Mouse (Mus musculus) intestine, embryonic 14.5 days (tissue): ENCODE measurements at regions not wholly inside any gene's neighbourhood (a gene's known extent, or its start where the extent isn't known, plus 50 kb on each side); places are given as distances from the start of the nearest gene placed in this dataset.

Source experiments
- ATAC-seq: fragments of 200-750 bp; cut with Nextera tagmentation; replicated peaks from 2 replicates; pipeline ENCODE4 v1.8.0; 2017; ENCODE audit warnings: low read depth, moderate number of reproducible peaks, moderate TSS enrichment, moderate library complexity; ENCODE audit not compliant: low FRiP score, low TSS enrichment
- DNase-seq: peaks from one replicate; pipeline ENCODE4 v3.0.0-alpha.2; 2018; ENCODE audit warnings: low spot score
- H3K27ac ChIP-seq: fragments of 300-500 bp; sonication (generic); 2 replicates; pipeline ENCODE4 v1.5.1; 2014; ENCODE audit warnings: low read depth, mild to moderate bottlenecking, control low read depth
- H3K27me3 ChIP-seq: fragments of 300-500 bp; sonication (generic); replicated peaks from 2 replicates; pipeline ENCODE4 v1.6.1; 2014; ENCODE audit warnings: low read length, control low read depth; ENCODE audit not compliant: control insufficient read depth, insufficient read depth
- H3K36me3 ChIP-seq: fragments of 300-500 bp; sonication (generic); 2 replicates; pipeline ENCODE4 v1.6.1; 2014; ENCODE audit warnings: low read length, control low read depth; ENCODE audit not compliant: control insufficient read depth, insufficient read depth
- H3K4me1 ChIP-seq: fragments of 300-500 bp; sonication (generic); replicated peaks from 2 replicates; pipeline ENCODE4 v1.6.1; 2014; ENCODE audit warnings: low read length, control low read depth, mixed read lengths; ENCODE audit not compliant: control insufficient read depth, insufficient read depth
- H3K4me2 ChIP-seq: fragments of 300-500 bp; sonication (generic); 2 replicates; pipeline ENCODE4 v1.6.1; 2014; ENCODE audit warnings: low read length
- H3K4me3 ChIP-seq: fragments of 300-500 bp; sonication (generic); 2 replicates; pipeline ENCODE4 v1.5.1; 2014; ENCODE audit warnings: low read depth, low read length, control low read depth, mixed read lengths
- H3K9ac ChIP-seq: fragments of 300-500 bp; sonication (generic); 2 replicates; pipeline ENCODE4 v1.6.1; 2014; ENCODE audit warnings: mild to moderate bottlenecking, low read length
- H3K9me3 ChIP-seq: fragments of 300-500 bp; sonication (generic); 2 replicates; pipeline ENCODE4 v1.6.1; 2016; ENCODE audit warnings: low read length, control low read depth; ENCODE audit not compliant: control insufficient read depth
- WGBS: fragments of 180-500 bp; shearing (Covaris S2); extraction: QIAGEN DNeasy Blood & Tissue Kit; methylation state at CpG from one replicate; pipeline ENCODE4 v1.1.7; 2014; 5-methylcytosine and 5-hydroxymethylcytosine counted together

DNA sequence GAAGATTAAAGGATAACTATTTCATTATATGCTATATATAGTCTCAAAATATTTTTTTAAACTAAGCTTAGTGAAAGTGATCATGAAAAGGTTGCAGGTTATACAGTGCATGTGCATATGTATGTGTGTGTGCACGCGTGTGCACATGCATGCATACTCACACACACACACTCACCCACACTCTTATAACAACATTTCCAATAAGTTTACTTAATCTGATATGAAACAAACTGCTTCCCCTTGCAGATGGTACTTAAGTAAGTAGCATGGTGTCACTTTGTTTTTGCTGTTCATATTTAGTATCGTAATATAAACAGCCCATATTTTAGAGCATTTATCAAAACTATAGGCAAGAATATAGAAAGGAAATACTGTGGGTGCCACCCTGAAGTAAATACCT lies 275.0 kb downstream of the Gm5447 start:
- no peaks in the 10 kb centered on the region for H3K27me3 ChIP-seq
- no peak for DNase-seq

GRCm38 (mm10) chr13:31249525-31249924 lies 275.5 kb downstream of the Gm5447 start:
- Histone ChIP-seq H3K4me3 (no peak overlapping the region), H3K9ac (no peak overlapping the region), H3K4me1 (no peaks in the 10 kb centered on the region), H3K36me3 (no peaks in the 10 kb centered on the region), H3K27ac (no peak overlapping the region), H3K4me2 (no peak overlapping the region), H3K9me3 (no peaks in the 10 kb centered on the region), H3K27me3 (no peaks in the 10 kb centered on the region)
- no peak for DNase-seq
- WGBS = 60% methylated on average over 5 of the region's 5 CpGs
- no peak for ATAC-seq

More for the DNA sequence above, 275.0 kb downstream of the Gm5447 start:
- Histone ChIP-seq H3K4me3 (no peak overlapping the region), H3K4me2 (no peak overlapping the region), H3K9me3 (no peaks in the 10 kb centered on the region), H3K4me1 (no peaks in the 10 kb centered on the region), H3K36me3 (no peaks in the 10 kb centered on the region), H3K9ac (no peak overlapping the region), H3K27ac (no peak overlapping the region)
- WGBS = 93% methylated on average over 3 of the region's 3 CpGs
- no peak for ATAC-seq

DNA sequence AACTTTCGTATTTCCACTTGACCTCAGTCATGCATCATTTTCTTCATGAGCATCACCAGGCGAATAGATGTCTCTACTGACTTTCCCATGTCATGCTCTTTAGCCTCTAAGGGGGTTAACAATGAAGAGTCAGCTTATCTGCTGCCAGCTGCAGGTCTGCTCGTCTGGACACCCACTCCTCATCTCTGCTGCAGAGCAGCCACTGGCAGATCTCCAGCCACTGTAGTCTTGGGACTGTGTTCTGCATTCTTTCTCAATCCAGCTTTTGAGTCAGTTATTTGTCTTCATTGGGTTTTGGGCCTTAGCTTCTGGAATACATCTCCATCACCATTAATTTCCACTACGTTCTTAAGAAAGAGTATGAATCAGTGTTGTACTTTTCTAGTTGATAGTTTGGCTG lies 280.0 kb downstream of the Gm5447 start:
- no peak overlapping the region for H3K27ac ChIP-seq
- H3K4me3 ChIP-seq = no peak overlapping the region
- no peak overlapping the region for H3K4me2 ChIP-seq
- H3K27me3 ChIP-seq = no peaks in the 10 kb centered on the region
- H3K9ac ChIP-seq = no peak overlapping the region
- no peaks in the 10 kb centered on the region for H3K9me3 ChIP-seq
- 42% methylated on average over 4 of the region's 4 CpGs for WGBS
- DNase-seq (no peak), ATAC-seq (no peak)
- H3K4me1 ChIP-seq = no peaks in the 10 kb centered on the region
- H3K36me3 ChIP-seq = no peaks in the 10 kb centered on the region

DNA sequence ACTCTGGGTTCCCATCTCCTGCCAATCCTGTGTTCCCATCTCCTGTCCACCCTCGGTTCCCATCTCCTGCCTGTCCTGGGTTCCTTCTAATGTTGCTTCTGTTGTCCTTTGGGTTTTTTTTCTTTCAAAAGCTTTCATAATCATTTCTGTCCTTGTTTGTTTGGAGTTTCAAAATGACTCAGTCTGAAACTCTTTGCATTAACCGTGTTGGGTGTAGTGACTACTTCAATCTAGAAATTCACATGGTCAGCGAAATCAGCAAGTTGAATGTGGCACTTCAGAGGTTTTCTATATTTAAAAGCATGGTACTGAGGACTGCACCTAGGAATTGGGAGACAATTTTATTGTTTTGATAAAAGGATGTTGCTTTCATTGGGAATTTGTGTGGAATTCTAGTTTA lies 280.7 kb downstream of the Gm5447 start:
- ATAC-seq (no peak), DNase-seq (no peak)
- no peaks in the 10 kb centered on the region for H3K27me3 ChIP-seq
- no peak overlapping the region for H3K9ac ChIP-seq
- H3K4me1 ChIP-seq = no peaks in the 10 kb centered on the region
- H3K4me2 ChIP-seq = no peak overlapping the region
- 90% methylated on average over 3 of the region's 3 CpGs for WGBS
- H3K4me3 ChIP-seq = no peak overlapping the region
- no peaks in the 10 kb centered on the region for H3K9me3 ChIP-seq
- no peak overlapping the region for H3K27ac ChIP-seq
- no peaks in the 10 kb centered on the region for H3K36me3 ChIP-seq

DNA sequence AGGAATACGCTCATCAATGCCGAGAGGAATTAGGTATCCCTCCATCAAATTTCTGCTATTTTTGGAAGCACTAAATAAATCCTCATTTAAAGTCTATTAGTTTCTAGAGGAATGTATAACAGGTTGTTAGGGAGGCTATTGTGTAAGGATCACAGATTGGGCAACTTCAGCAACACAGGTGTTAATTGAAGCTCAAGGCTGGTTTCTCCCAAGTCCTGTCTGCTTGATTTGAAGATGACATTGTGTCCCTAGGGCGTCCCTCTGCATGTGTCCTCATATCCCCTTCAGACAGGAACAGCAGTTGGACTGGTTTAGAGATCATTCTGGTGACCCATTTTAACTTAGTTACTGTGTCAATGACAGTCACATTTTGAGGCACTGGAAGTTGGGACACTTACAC lies 281.5 kb downstream of the Gm5447 start:
- H3K27me3 ChIP-seq = no peaks in the 10 kb centered on the region
- no peak overlapping the region for H3K27ac ChIP-seq
- H3K9me3 ChIP-seq = no peaks in the 10 kb centered on the region
- no peak for DNase-seq
- 91% methylated on average over 3 of the region's 3 CpGs for WGBS
- H3K4me3 ChIP-seq = no peak overlapping the region
- H3K4me1 ChIP-seq = no peaks in the 10 kb centered on the region
- H3K9ac ChIP-seq = no peak overlapping the region
- H3K36me3 ChIP-seq = no peaks in the 10 kb centered on the region
- H3K4me2 ChIP-seq = no peak overlapping the region
- no peak for ATAC-seq

- H3K27ac ChIP-seq = no peak overlapping the region
- WGBS = 44% methylated on average over 3 of the region's 3 CpGs
- DNase-seq (no peak), ATAC-seq (no peak)
- no peaks in the 10 kb centered on the region for H3K36me3 ChIP-seq
- H3K9ac ChIP-seq = no peak overlapping the region
- no peaks in the 10 kb centered on the region for H3K4me1 ChIP-seq
- no peak overlapping the region for H3K4me2 ChIP-seq
- no peaks in the 10 kb centered on the region for H3K27me3 ChIP-seq
- H3K4me3 ChIP-seq = no peak overlapping the region
- H3K9me3 ChIP-seq = no peaks in the 10 kb centered on the region
Measured at GRCm38 (mm10) chr13:31267865-31268264, 288.1 kb upstream of the Foxq1 start.

DNA sequence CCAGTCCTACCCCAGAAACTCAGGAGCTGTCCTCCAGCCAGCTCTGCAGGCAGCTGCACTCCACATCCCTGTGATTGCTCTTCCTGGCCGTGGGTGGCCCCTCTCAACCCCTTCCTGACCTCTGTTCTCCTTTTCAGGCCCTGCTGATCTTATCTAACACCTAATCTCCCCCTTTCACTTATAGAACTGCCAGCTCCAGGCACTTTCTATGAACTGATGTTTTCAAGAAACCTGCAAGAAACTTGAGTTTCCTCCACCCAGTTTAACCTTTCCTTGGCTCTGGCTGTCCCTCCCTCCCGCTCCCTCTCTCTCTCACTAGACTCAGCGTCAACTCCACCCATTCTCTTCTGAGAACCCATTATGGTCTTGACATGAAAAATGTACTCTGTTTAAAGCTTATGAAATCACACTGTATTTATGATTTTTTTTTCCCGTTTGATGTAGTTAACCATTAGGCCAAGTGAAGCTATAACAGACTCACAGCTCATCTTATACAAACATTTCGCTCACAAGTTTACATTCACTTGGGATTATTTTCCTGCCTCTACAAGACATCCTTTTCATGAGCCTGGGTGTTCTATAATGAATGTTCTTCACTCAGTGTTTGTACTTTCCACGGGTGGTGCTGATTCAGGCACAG lies 279.8 kb upstream of the Foxq1 start:
- no peak for ATAC-seq
- Histone ChIP-seq H3K4me3 (no peak overlapping the region), H3K9me3 (no peaks in the 10 kb centered on the region), H3K36me3 (no peaks in the 10 kb centered on the region), H3K27me3 (no peaks in the 10 kb centered on the region), H3K9ac (no peak overlapping the region), H3K4me2 (no peak overlapping the region), H3K27ac (no peak overlapping the region), H3K4me1 (peaks cover 9% of the 10 kb centered on the region)
- DNase-seq = no peak
- WGBS = 16% methylated on average over 6 of the region's 6 CpGs

GRCm38 (mm10) chr13:31290630-31291029 lies 265.3 kb upstream of the Foxq1 start:
- Histone ChIP-seq H3K9me3 (no peaks in the 10 kb centered on the region), H3K27me3 (no peaks in the 10 kb centered on the region), H3K4me1 (no peaks in the 10 kb centered on the region), H3K36me3 (no peaks in the 10 kb centered on the region), H3K9ac (no peak overlapping the region), H3K4me2 (no peak overlapping the region), H3K27ac (no peak overlapping the region), H3K4me3 (no peak overlapping the region)
- DNase-seq (peak; percentile 34), ATAC-seq (no peak)
- 90% methylated on average over 7 of the region's 7 CpGs for WGBS

DNA sequence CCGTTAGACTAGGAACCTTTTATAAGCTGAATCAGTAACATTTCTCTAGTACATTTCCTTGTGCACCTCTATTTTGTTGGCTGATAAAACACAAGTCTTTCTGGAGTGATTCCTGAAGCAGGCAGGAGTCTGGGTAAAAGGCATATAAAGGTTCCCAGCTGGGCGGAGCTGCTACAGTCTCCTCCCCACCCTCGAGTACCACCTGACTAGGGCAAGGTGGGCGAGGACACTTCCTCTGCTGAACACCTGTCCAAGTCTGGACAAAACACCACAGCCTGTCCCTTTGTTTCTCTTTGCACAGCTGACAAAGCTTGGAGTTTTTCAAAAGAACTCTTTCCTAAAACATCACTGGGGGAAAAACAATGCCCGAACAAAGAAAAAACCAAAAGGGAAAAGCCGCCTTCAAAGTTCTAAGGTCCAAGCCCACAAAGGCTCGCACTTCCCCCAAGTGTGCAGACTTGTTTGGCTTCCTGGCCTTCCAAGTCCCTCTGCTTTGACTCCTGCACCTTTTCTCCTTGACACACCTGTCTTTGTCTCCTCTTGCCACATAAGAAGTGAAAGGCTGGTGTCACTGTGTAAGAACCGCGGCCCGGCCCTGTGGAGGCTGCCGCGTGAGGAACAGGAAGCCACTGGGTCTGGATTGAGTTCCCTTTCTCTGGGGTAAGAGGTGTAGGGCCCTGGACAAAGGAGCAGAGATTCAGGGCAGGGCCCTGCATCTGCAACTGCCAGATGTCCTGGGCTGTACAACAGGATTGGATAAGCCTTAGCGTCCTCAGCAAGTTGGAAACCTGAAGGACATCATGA lies 263.1 kb upstream of the Foxq1 start:
- no peaks in the 10 kb centered on the region for H3K36me3 ChIP-seq
- H3K9ac ChIP-seq = no peak overlapping the region
- H3K4me3 ChIP-seq = no peak overlapping the region
- H3K4me1 ChIP-seq = no peaks in the 10 kb centered on the region
- DNase-seq = peak; percentile 49
- no peaks in the 10 kb centered on the region for H3K27me3 ChIP-seq
- H3K9me3 ChIP-seq = no peaks in the 10 kb centered on the region
- H3K27ac ChIP-seq = no peak overlapping the region
- no peak overlapping the region for H3K4me2 ChIP-seq
- WGBS = 88% methylated on average over 13 of the region's 13 CpGs
- ATAC-seq = no peak
